Mouse (Mus musculus): ENCODE results near the gene Olfr284.
A peak's percentile ranks its signal among the peaks of the same experiment; 100 is the strongest.

The Olfr284 gene

DNA sequence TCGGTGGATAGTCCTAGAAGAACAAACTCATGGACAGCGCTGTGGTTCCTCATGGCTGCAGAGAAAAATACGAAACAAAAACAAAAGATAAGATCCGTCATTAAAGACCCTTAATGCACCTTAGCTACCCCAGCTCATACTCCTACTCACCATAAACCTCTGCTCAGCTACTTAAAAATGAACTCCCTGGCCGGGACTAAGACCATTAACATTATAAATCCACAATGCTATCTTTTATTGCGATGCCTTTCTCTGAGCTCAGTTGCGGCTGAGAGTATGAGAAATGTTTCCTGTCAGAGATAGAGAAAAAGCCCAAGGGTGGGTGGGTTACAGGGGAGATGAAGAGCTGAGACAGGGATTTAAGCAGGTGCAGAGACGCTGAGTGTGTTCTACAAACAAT, at the start of gene Olfr284:
Gene Olfr284, minus strand, starts transcription at position 101 of the 400 bp plus-strand sequence.
- DNase-seq (ENCODE audit: low read depth): no peak

DNA sequence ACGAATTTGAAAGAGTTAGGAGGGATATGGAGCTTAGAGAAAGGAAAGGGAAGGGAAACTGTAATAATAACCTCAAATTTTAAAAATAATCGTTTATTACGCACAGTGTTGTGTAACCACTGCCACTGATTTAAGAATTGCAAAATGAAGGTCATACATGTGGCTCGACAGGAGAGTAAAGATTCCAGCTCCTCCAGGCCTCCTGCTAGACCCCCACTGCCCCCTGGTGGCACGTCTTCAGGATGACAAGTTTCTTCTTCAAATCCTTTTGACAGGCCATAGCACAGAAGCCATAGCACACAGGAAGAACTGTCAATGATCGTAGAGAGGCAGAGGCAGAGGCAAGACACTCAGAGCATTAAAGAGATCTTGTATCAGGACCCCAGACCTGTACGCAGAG, 49.0 kb upstream of the Olfr284 start:
- DNase-seq (ENCODE audit: low read depth): peak; percentile 53

- DNase-seq (ENCODE audit: low read depth): no peak
Observed at GRCm38 (mm10) chr15:98387621-98388020, 46.8 kb upstream of the Olfr284 start.

DNA sequence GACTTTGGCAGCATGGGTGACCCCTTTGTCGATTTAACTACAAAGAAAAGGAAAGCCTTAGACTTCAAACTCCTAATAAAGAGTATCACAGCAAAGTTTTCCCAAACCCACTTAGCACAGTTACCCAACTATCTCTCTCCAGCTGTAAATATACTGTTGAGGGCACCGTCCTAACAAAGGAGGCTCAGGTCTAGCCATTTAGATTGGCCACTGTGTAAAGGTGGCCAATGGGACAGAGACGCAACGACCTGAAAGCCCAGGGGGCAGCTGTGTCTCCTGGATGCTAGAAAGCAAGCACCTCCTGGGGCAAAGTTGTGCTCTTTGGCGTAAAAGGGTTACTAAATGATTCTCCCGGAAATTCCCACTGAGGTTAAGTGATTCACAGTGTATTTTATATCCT, 40.1 kb upstream of the Olfr284 start, which contains the start of gene Olfr283:
Gene Olfr283, minus strand, starts transcription at position 101 of the 400 bp plus-strand sequence.
- no peak for DNase-seq (ENCODE audit: low read depth)

DNA sequence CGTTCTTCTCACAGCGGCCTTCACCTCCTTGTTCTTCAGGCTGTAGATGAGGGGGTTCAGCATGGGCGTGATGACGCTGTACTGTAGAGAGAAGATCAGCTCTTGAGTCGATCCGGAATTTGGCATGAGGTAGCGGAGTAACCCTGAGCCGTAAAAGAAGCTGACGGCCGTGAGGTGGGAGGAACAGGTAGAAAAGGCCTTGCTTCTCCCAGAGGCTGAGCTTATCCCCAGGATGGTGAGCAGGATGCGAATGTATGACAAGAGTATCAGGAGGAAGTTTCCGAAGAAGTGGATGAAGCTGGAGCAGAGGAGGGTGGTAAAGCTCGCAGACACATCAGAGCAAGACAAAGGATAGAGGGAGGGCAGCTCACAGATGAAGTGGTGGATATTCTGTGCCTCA, 37.4 kb upstream of the Olfr284 start:
- no peak for DNase-seq (ENCODE audit: low read depth)

- DNase-seq (ENCODE audit: low read depth): no peak
Observed at GRCm38 (mm10) chr15:98317177-98317724, 23.5 kb downstream of the Olfr284 start, which contains the start of gene Olfr285. Gene Olfr285, minus strand, starts transcription at chr15:98317353.

- no peak for DNase-seq (ENCODE audit: low read depth)
Observed at GRCm38 (mm10) chr15:98315703-98316102, 25.1 kb downstream of the Olfr284 start.

GRCm38 (mm10) chr15:98295628-98296551, 44.9 kb downstream of the Olfr284 start, which contains the start of gene Zfp641:
Gene Zfp641, minus strand, starts transcription at chr15:98296161.
- no peak for DNase-seq (ENCODE audit: low read depth)

GRCm38 (mm10) chr15:98293651-98294050, 47.1 kb downstream of the Olfr284 start:
- DNase-seq (ENCODE audit: low read depth): no peak
